Mouse (Mus musculus) heart, postnatal 0 days (tissue): ENCODE measurements around the gene Slf2.

Source experiments
- CTCF ChIP-seq: IDR thresholded peaks from 2 replicates; pipeline ENCODE4 v1.5.1; 2016; ENCODE audit warnings: antibody characterized with exemption, control low read depth, low read depth
- EP300 ChIP-seq: IDR thresholded peaks from 2 replicates; pipeline ENCODE4 v1.6.1; 2016; ENCODE audit warnings: antibody characterized with exemption, low read depth

- no peak for TF ChIP-seq CTCF
- no peak for TF ChIP-seq EP300
Measured at GRCm38 (mm10) chr19:44926781-44927180, 4.2 kb upstream of the Slf2 start.
